Mouse (Mus musculus): ENCODE data around the gene Fastkd5. TPM values are rescaled to one million over a fixed set of nuclear protein-coding genes. Genes with fewer than 3 reads are reported as not detected.
"Not testable (repeated sequence)": the region's sequence is repeated elsewhere in the genome, so short reads cannot be mapped to it uniquely, and the experiment has no call there.

Gene Fastkd5
- total RNA-seq, 4 experiments from 2014 or later, result 8.5 to 13.6 (median 11.8) TPM

- no peak for DNase-seq
Observed at GRCm38 (mm10) chr2:130577021-130577420, 52.8 kb downstream of the Fastkd5 start.

- DNase-seq, result not testable (repeated sequence)
Observed at GRCm38 (mm10) chr2:130576564-130576963, 53.3 kb downstream of the Fastkd5 start.

GRCm38 (mm10) chr2:130575873-130576272 is 54.0 kb downstream of the Fastkd5 start, which contains the start of gene Oxt:
Gene Oxt, plus strand, starts transcription at chr2:130576173.
- no peak for DNase-seq

- DNase-seq, result no peak
Observed at GRCm38 (mm10) chr2:130574960-130575359, 54.9 kb downstream of the Fastkd5 start.

GRCm38 (mm10) chr2:130569926-130570325 is 59.9 kb downstream of the Fastkd5 start:
- DNase-seq, result no peak

GRCm38 (mm10) chr2:130568921-130569320 is 60.9 kb downstream of the Fastkd5 start:
- DNase-seq, result no peak

- no peak for DNase-seq
Observed at GRCm38 (mm10) chr2:130564983-130565382, 64.8 kb downstream of the Fastkd5 start.

GRCm38 (mm10) chr2:130564063-130564462 is 65.8 kb downstream of the Fastkd5 start:
- DNase-seq, result no peak

Other genes with a start within 250 kb of the Fastkd5 start
- gene Cpxm1, start 232.5 kb downstream of the Fastkd5 start, total RNA-seq (2022), result 10 to 100 TPM in 1 of 4 experiments, 1 to 10 TPM in 3; 5.5 to 12.3 (median 7.9) TPM
- not detected for gene Gm28372, start 224.8 kb downstream of the Fastkd5 start, total RNA-seq (2022)
- 1 to 10 TPM in 1 of 4 experiments, not detected in 3; 4.6 TPM for gene 1700020A23Rik, start 224.8 kb downstream of the Fastkd5 start, total RNA-seq (2022)
- gene Tmem239, start 223.5 kb downstream of the Fastkd5 start, total RNA-seq (2022), result not detected
- 10 to 100 TPM; 71.0 to 93.1 (median 71.7) TPM for gene Vps16, start 205.7 kb downstream of the Fastkd5 start, total RNA-seq (2022)
- 10 to 100 TPM; 17.4 to 24.5 (median 19.7) TPM for gene Pced1a, start 205.3 kb downstream of the Fastkd5 start, total RNA-seq (2022)
- 100 to 1,000 TPM; 150 to 167 (median 158) TPM for gene Ptpra, start 179.7 kb downstream of the Fastkd5 start, total RNA-seq (2022)
- 10 to 100 TPM; 61.0 to 68.6 (median 65.5) TPM for gene Mrps26, start 66.3 kb downstream of the Fastkd5 start, total RNA-seq (2022)
- gene Oxt, start 53.9 kb downstream of the Fastkd5 start, total RNA-seq (2022), result not detected
- not detected for gene Avp, start 47.5 kb downstream of the Fastkd5 start, total RNA-seq (2022)
- 1 to 10 TPM; 6.6 to 8.8 (median 7.7) TPM for gene Ubox5, start within 50 bp of the Fastkd5 start, total RNA-seq (2022)
- 10 to 100 TPM; 17.0 to 27.6 (median 21.1) TPM for gene Lzts3, start 12.8 kb upstream of the Fastkd5 start, total RNA-seq (2022)
- gene Ddrgk1, start 34.6 kb upstream of the Fastkd5 start, total RNA-seq (2022), result 100 to 1,000 TPM; 228 to 279 (median 260) TPM
- gene Itpa, start 37.6 kb upstream of the Fastkd5 start, total RNA-seq (2022), result 10 to 100 TPM; 29.4 to 34.9 (median 33.1) TPM
- 1 to 10 TPM; 2.6 to 7.8 (median 5.7) TPM for gene Slc4a11, start 67.5 kb upstream of the Fastkd5 start, total RNA-seq (2022)

All from adrenal gland, adult 8-10 months (tissue).